Mouse (Mus musculus): ENCODE measurements around the gene Uqcc3. TPM values are rescaled to one million over a fixed set of nuclear protein-coding genes. Genes with fewer than 3 reads are reported as not detected.
"Not testable (repeated sequence)": the region's sequence is repeated elsewhere in the genome, so short reads cannot be mapped to it uniquely, and the experiment has no call there.

Gene Uqcc3
- polyA plus RNA-seq, 1 experiment from 2014 or later, result 69.1 TPM

- Histone ChIP-seq H3K27me3 (no peaks in the 10 kb centered on the region), H3K4me2 (no peak overlapping the region), H3K36me3 (peaks cover 39% of the 10 kb centered on the region), H3K9ac (no peak overlapping the region), H3K9me3 (no peaks in the 10 kb centered on the region), H3K4me1 (peaks cover 13% of the 10 kb centered on the region), H3K4me3 (no peak overlapping the region), H3K27ac (no peak overlapping the region)
- ATAC-seq (ENCODE audit: insufficient number of reproducible peaks, low FRiP score, low TSS enrichment, low read depth), result no peak
- 89% methylated on average over 3 of the region's 3 CpGs for WGBS
Measured at GRCm38 (mm10) chr19:8919000-8919399, 38.3 kb upstream of the Uqcc3 start.

GRCm38 (mm10) chr19:8914212-8914611, 33.5 kb upstream of the Uqcc3 start:
- no peak overlapping the region for H3K4me3 ChIP-seq

GRCm38 (mm10) chr19:8911810-8912209, 31.1 kb upstream of the Uqcc3 start:
- H3K4me1 ChIP-seq, result no peaks in the 10 kb centered on the region
- ATAC-seq (ENCODE audit: insufficient number of reproducible peaks, low FRiP score, low TSS enrichment, low read depth), result no peak
- no peak overlapping the region for H3K27ac ChIP-seq
- no peaks in the 10 kb centered on the region for H3K9me3 ChIP-seq
- H3K4me2 ChIP-seq, result no peak overlapping the region
- H3K36me3 ChIP-seq, result peaks cover 100% of the 10 kb centered on the region
- H3K4me3 ChIP-seq, result no peak overlapping the region
- WGBS, result 96% methylated on average over 5 of the region's 5 CpGs
- no peak overlapping the region for H3K9ac ChIP-seq
- H3K27me3 ChIP-seq, result no peaks in the 10 kb centered on the region

More at GRCm38 (mm10) chr19:8914212-8914611, 33.5 kb upstream of the Uqcc3 start:
- WGBS, result 92% methylated on average over 3 of the region's 3 CpGs
- Histone ChIP-seq H3K27me3 (no peaks in the 10 kb centered on the region), H3K27ac (no peak overlapping the region), H3K36me3 (peaks cover 79% of the 10 kb centered on the region), H3K4me2 (no peak overlapping the region), H3K9me3 (no peaks in the 10 kb centered on the region), H3K9ac (no peak overlapping the region), H3K4me1 (no peaks in the 10 kb centered on the region)
- no peak for ATAC-seq (ENCODE audit: insufficient number of reproducible peaks, low FRiP score, low TSS enrichment, low read depth)

- Histone ChIP-seq H3K9ac (no peak overlapping the region), H3K27ac (no peak overlapping the region), H3K36me3 (peaks cover 95% of the 10 kb centered on the region), H3K4me3 (no peak overlapping the region), H3K9me3 (no peaks in the 10 kb centered on the region), H3K4me1 (no peaks in the 10 kb centered on the region), H3K27me3 (no peaks in the 10 kb centered on the region), H3K4me2 (no peak overlapping the region)
- no peak for ATAC-seq (ENCODE audit: insufficient number of reproducible peaks, low FRiP score, low TSS enrichment, low read depth)
- WGBS, result 92% methylated on average over 6 of the region's 6 CpGs
Measured at GRCm38 (mm10) chr19:8908531-8908930, 27.8 kb upstream of the Uqcc3 start.

- H3K4me1 ChIP-seq, result peaks cover 8% of the 10 kb centered on the region
- H3K4me2 ChIP-seq, result no peak overlapping the region
- 94% methylated on average over 5 of the region's 5 CpGs for WGBS
- no peaks in the 10 kb centered on the region for H3K9me3 ChIP-seq
- H3K36me3 ChIP-seq, result peaks cover 62% of the 10 kb centered on the region
- H3K27me3 ChIP-seq, result no peaks in the 10 kb centered on the region
- ATAC-seq (ENCODE audit: insufficient number of reproducible peaks, low FRiP score, low TSS enrichment, low read depth), result no peak
- no peak overlapping the region for H3K9ac ChIP-seq
- no peak overlapping the region for H3K4me3 ChIP-seq
- H3K27ac ChIP-seq, result no peak overlapping the region
Measured at GRCm38 (mm10) chr19:8903412-8903811, 22.7 kb upstream of the Uqcc3 start.

- no peak for ATAC-seq (ENCODE audit: insufficient number of reproducible peaks, low FRiP score, low TSS enrichment, low read depth)
- Histone ChIP-seq H3K36me3 (peaks cover 43% of the 10 kb centered on the region), H3K4me1 (peaks cover 30% of the 10 kb centered on the region), H3K9ac (peak overlapping the region; percentile 93; the same call in 1 of the 2 replicates), H3K27me3 (no peaks in the 10 kb centered on the region), H3K4me3 (peak overlapping the region; percentile 91), H3K9me3 (no peaks in the 10 kb centered on the region), H3K4me2 (peak overlapping the region; percentile 64), H3K27ac (no peak overlapping the region)
- 29% methylated on average over 3 of the region's 3 CpGs for WGBS
Measured at GRCm38 (mm10) chr19:8899079-8899478, 18.4 kb upstream of the Uqcc3 start.

GRCm38 (mm10) chr19:8898576-8898975, 17.9 kb upstream of the Uqcc3 start:
- Histone ChIP-seq H3K36me3 (peaks cover 39% of the 10 kb centered on the region), H3K27ac (peak overlapping the region; percentile 88), H3K9me3 (no peaks in the 10 kb centered on the region), H3K27me3 (no peaks in the 10 kb centered on the region), H3K4me3 (peak overlapping the region; percentile 91), H3K4me2 (peak overlapping the region; percentile 64), H3K4me1 (peaks cover 34% of the 10 kb centered on the region), H3K9ac (peak overlapping the region; percentile 93)
- ATAC-seq (ENCODE audit: insufficient number of reproducible peaks, low FRiP score, low TSS enrichment, low read depth), result no peak
- WGBS, result 6% methylated on average over 13 of the region's 13 CpGs

GRCm38 (mm10) chr19:8897865-8898495, 17.3 kb upstream of the Uqcc3 start, which contains the start of gene Ganab:
Gene Ganab, plus strand, starts transcription at chr19:8898071.
- Histone ChIP-seq H3K4me1 (peaks cover 37% of the 10 kb centered on the region), H3K4me2 (peak within 1 kb of the TSS; percentile 64), H3K9me3 (no peaks in the 10 kb centered on the region), H3K9ac (peak within 1 kb of the TSS; percentile 93), H3K4me3 (peak within 1 kb of the TSS; percentile 91), H3K27me3 (no peaks in the 10 kb centered on the region), H3K36me3 (peaks cover 33% of the 10 kb centered on the region), H3K27ac (peak within 1 kb of the TSS; percentile 91)
- peak; percentile 98 for ATAC-seq (ENCODE audit: insufficient number of reproducible peaks, low FRiP score, low TSS enrichment, low read depth)
- under 1% methylated on average over 53 of the region's 53 CpGs for WGBS

- not testable (repeated sequence) for H3K27me3 ChIP-seq; ATAC-seq (ENCODE audit: insufficient number of reproducible peaks, low FRiP score, low TSS enrichment, low read depth); H3K9me3 ChIP-seq
- Histone ChIP-seq H3K9ac (peak overlapping the region; percentile 33), H3K4me3 (peak overlapping the region; percentile 91), H3K4me1 (peaks cover 39% of the 10 kb centered on the region), H3K27ac (peak overlapping the region; percentile 91), H3K4me2 (peak overlapping the region; percentile 64), H3K36me3 (peaks cover 28% of the 10 kb centered on the region)
- 15% methylated on average over 21 of the region's 21 CpGs for WGBS
Measured at GRCm38 (mm10) chr19:8897211-8897864, 16.6 kb upstream of the Uqcc3 start.

GRCm38 (mm10) chr19:8896231-8896630, 15.5 kb upstream of the Uqcc3 start:
- not testable (repeated sequence) for H3K9ac ChIP-seq; H3K4me3 ChIP-seq; H3K27ac ChIP-seq; H3K27me3 ChIP-seq; ATAC-seq (ENCODE audit: insufficient number of reproducible peaks, low FRiP score, low TSS enrichment, low read depth); H3K4me2 ChIP-seq; H3K9me3 ChIP-seq
- Histone ChIP-seq H3K36me3 (peaks cover 23% of the 10 kb centered on the region), H3K4me1 (peaks cover 39% of the 10 kb centered on the region)
- 74% methylated on average over 5 of the region's 5 CpGs for WGBS

GRCm38 (mm10) chr19:8895397-8895960, 14.8 kb upstream of the Uqcc3 start:
- H3K4me2 ChIP-seq, result no peak overlapping the region
- no peaks in the 10 kb centered on the region for H3K27me3 ChIP-seq
- no peaks in the 10 kb centered on the region for H3K9me3 ChIP-seq
- H3K9ac ChIP-seq, result no peak overlapping the region
- no peak overlapping the region for H3K27ac ChIP-seq
- H3K4me3 ChIP-seq, result no peak overlapping the region
- H3K36me3 ChIP-seq, result peaks cover 30% of the 10 kb centered on the region
- WGBS, result 85% methylated on average over 9 of the region's 9 CpGs
- H3K4me1 ChIP-seq, result peaks cover 39% of the 10 kb centered on the region
- ATAC-seq (ENCODE audit: insufficient number of reproducible peaks, low FRiP score, low TSS enrichment, low read depth), result no peak

Data from limb, embryonic 15.5 days (tissue).